Mouse (Mus musculus) liver, embryonic 14.5 days (tissue): ENCODE results near the gene Adgrb3. TPM values are rescaled to one million over a fixed set of nuclear protein-coding genes. Genes with fewer than 3 reads are reported as not detected.

Experiments
- ATAC-seq: fragments of 200-750 bp; cut with Nextera tagmentation; 2 replicates; pipeline ENCODE4 v1.8.0; 2017; ENCODE audit warnings: moderate number of reproducible peaks, mild to moderate bottlenecking, moderate library complexity; ENCODE audit not compliant: insufficient read depth
- DNase-seq, 3 experiments: peaks; one replicate each; pipeline ENCODE4 v3.0.0-alpha.2; 2012 to 2013; ENCODE audit warnings: low read depth in 3 of 3, low spot score in 3 of 3
- H3K27ac ChIP-seq: fragments of 300-500 bp; sonication (generic); 2 replicates; pipeline ENCODE4 v1.5.1; 2014; ENCODE audit warnings: moderate library complexity, mild to moderate bottlenecking, control low read depth, inconsistent platforms
- H3K27me3 ChIP-seq: fragments of 300-500 bp; sonication (generic); 2 replicates; pipeline ENCODE4 v1.6.1; 2014; ENCODE audit warnings: mild to moderate bottlenecking, low read length, moderate library complexity; ENCODE audit not compliant: control insufficient read depth, insufficient read depth
- H3K36me3 ChIP-seq: fragments of 300-500 bp; sonication (generic); replicated peaks from 2 replicates; pipeline ENCODE4 v1.6.1; 2014; ENCODE audit warnings: low read depth; ENCODE audit not compliant: control insufficient read depth, insufficient read depth
- H3K4me1 ChIP-seq, 2 experiments: fragments of 200-500 bp in 1 of 2; fragments of 300-500 bp in 1 of 2; sonication (generic) in 1 of 2; replicated peaks; 2 replicates each; pipeline ENCODE4 v1.6.1; 2012 to 2014; ENCODE audit warnings: antibody characterized with exemption in 1 of 2, inconsistent platforms in 1 of 2, low read length in 1 of 2; ENCODE audit not compliant: control insufficient read depth in 2 of 2, insufficient read depth in 2 of 2
- H3K4me2 ChIP-seq: fragments of 300-500 bp; sonication (generic); 2 replicates; pipeline ENCODE4 v1.6.1; 2014; ENCODE audit warnings: low read depth, mild to moderate bottlenecking, control low read depth, moderate library complexity
- H3K4me3 ChIP-seq, 2 experiments: fragments of 200-500 bp in 1 of 2; fragments of 300-500 bp in 1 of 2; sonication (generic) in 1 of 2; 2 replicates each; pipeline ENCODE4 v1.5.1; 2012 to 2014; ENCODE audit warnings: low read depth in 2 of 2, low read length in 2 of 2, mild to moderate bottlenecking in 2 of 2, control low read depth in 1 of 2, inconsistent platforms in 1 of 2, moderate library complexity in 1 of 2; ENCODE audit not compliant: insufficient read depth in 1 of 2
- H3K9ac ChIP-seq: fragments of 300-500 bp; sonication (generic); replicated peaks from 2 replicates; pipeline ENCODE4 v1.6.1; 2014; ENCODE audit warnings: mild to moderate bottlenecking, control low read depth, moderate library complexity
- H3K9me3 ChIP-seq: fragments of 300-500 bp; sonication (generic); 2 replicates; pipeline ENCODE4 v1.6.1; 2016; ENCODE audit warnings: low read length, mixed read lengths; ENCODE audit not compliant: control insufficient read depth
- CTCF ChIP-seq: IDR thresholded peaks from 2 replicates; pipeline ENCODE4 v1.5.1; 2016; ENCODE audit warnings: antibody characterized with exemption, low read depth, control low read depth
- EP300 ChIP-seq: IDR thresholded peaks from 2 replicates; pipeline ENCODE4 v1.6.1; 2016; ENCODE audit warnings: antibody characterized with exemption, low read depth
- WGBS: fragments of 180-500 bp; shearing (Covaris S2); extraction: QIAGEN DNeasy Blood & Tissue Kit; methylation state at CpG from one replicate; pipeline ENCODE4 v1.1.7; 2014; ENCODE audit not compliant: insufficient replicate concordance; 5-methylcytosine and 5-hydroxymethylcytosine counted together
- polyA plus RNA-seq, 2 experiments: library from polyadenylated mRNA; depleted of rRNA in 1 of 2; stranded (reverse) in 1 of 2; unstranded in 1 of 2; fragments of >200 nt; fragmentation: Nextera tagmentation in 1 of 2; extraction: Ambion mirVana in 1 of 2; gene quantifications; 2 replicates each; pipeline versions ENCODE4 v1.2.1 to v1.2.3; 2012 to 2014

The Adgrb3 gene
- polyA plus RNA-seq, 2 experiments: 0.02 to 0.03 TPM

DNA sequence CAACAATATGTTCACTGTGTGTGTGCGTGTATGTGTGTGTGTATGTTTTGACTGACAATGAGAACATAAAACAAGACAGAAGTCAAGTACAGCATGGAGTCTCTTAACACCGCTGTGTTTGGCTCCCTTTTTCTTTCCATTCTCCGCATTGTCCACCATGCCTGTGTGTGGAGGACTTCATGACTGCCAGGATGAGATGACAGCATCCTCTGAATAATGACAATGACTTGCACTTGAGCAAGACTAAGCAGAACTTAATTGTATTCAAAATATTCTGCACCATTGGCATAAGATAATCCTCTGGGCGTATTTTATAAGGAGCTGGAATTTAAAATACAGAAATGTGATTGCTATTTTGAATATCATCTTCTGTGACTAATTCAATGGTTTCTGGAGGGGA lies 326.0 kb downstream of the Adgrb3 start:
- no peak for ATAC-seq
- Histone ChIP-seq H3K9ac (no peak overlapping the region), H3K4me2 (no peak overlapping the region), H3K9me3 (no peaks in the 10 kb centered on the region), H3K4me3 (no peak overlapping the region), H3K36me3 (no peaks in the 10 kb centered on the region), H3K27me3 (no peaks in the 10 kb centered on the region), H3K4me1 (no peaks in the 10 kb centered on the region), H3K27ac (no peak overlapping the region)
- no peak for TF ChIP-seq CTCF
- no peak for TF ChIP-seq EP300
- 62% methylated on average over 4 of the region's 4 CpGs for WGBS
- DNase-seq: no peak

DNA sequence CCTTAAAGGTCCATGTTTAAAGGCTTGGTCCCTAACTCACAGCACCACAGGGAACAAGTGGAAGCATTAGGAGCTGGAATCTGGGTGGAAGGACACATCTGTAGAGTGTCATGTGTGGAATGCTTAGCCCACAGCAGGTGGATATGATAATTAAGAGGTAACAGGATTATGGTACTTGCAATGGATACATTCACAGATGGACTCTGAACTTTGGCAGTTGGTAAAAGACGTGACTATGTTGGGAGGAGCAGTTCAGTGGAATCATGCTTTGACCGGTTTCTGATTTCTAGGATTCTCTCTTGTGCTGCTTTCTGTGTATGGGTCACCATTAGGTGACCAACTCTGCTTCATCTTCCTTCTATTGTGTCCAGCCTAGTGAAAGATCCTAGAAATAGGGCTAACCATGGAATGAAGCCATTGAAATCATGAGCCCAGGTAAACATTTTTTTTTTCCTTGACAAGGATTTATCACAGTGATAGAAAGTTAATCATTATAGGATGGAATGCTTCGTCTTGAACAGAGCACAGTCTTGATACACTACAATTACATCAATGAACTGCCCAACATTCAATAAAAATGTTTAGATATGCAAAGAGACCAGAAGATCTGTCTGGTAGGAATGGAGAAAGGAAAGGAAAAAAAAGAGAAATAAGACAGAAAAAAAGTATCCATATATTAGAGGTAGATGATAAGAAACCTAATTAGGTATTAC lies 334.1 kb downstream of the Adgrb3 start:
- H3K4me2 ChIP-seq: no peak overlapping the region
- DNase-seq (no peak), ATAC-seq (no peak)
- no peak overlapping the region for H3K27ac ChIP-seq
- no peak for TF ChIP-seq CTCF
- TF ChIP-seq EP300: no peak
- H3K9ac ChIP-seq: no peak overlapping the region
- 43% methylated on average over 3 of the region's 3 CpGs for WGBS
- no peaks in the 10 kb centered on the region for H3K27me3 ChIP-seq
- H3K4me1 ChIP-seq: no peaks in the 10 kb centered on the region
- H3K9me3 ChIP-seq: no peaks in the 10 kb centered on the region
- H3K4me3 ChIP-seq: no peak overlapping the region
- H3K36me3 ChIP-seq: no peaks in the 10 kb centered on the region

DNA sequence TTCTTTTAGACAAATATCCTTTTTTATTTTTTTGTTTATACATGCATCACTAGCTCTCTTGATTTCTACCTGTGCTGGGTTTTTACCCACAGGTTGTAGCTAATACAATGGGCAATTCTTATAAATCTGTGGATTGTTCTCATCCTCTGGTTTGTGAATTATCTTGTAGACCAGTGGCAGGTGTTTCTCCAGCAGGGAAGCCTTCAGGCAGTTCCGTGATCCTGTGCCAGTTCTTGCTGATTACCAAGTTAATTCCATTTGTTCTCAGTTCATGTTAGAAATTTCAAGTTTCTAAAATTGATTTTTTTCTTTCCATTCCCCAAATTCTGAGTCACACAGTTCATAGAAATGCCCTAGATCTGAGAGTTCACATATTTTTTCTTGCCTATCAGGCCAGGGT lies 338.0 kb downstream of the Adgrb3 start:
- no peaks in the 10 kb centered on the region for H3K9me3 ChIP-seq
- ATAC-seq (no peak), DNase-seq (no peak)
- no peak overlapping the region for H3K9ac ChIP-seq
- no peak overlapping the region for H3K4me2 ChIP-seq
- H3K4me1 ChIP-seq: no peaks in the 10 kb centered on the region
- no peak for TF ChIP-seq EP300
- no peak for TF ChIP-seq CTCF
- H3K4me3 ChIP-seq: no peak overlapping the region
- no peaks in the 10 kb centered on the region for H3K27me3 ChIP-seq
- no peaks in the 10 kb centered on the region for H3K36me3 ChIP-seq
- WGBS: 38% methylated on average over 1 of the region's 1 CpGs
- no peak overlapping the region for H3K27ac ChIP-seq

DNA sequence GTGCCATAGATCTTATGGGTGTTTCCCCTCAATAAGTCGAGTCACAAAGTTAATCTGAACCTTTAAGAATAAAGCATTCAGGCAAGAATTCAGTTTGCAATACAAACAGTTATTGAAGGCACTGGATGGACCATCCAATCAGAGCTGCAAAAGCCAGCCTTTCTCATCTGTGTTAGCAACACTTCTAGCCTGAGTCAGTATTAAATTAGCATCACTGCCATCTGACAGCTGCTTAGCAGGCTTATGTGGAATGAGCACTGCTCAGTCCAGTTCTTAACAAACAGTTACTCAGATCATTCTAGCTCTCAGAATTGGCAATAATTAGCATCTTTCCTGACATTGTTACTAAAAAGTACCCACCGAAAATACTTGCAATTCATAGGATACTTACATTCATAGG lies 339.3 kb downstream of the Adgrb3 start:
- H3K36me3 ChIP-seq: no peaks in the 10 kb centered on the region
- no peaks in the 10 kb centered on the region for H3K27me3 ChIP-seq
- no peak overlapping the region for H3K4me2 ChIP-seq
- no peak overlapping the region for H3K9ac ChIP-seq
- H3K4me3 ChIP-seq: no peak overlapping the region
- no peak for DNase-seq
- no peak for ATAC-seq
- no peaks in the 10 kb centered on the region for H3K9me3 ChIP-seq
- TF ChIP-seq CTCF: no peak
- TF ChIP-seq EP300: no peak
- no peak overlapping the region for H3K27ac ChIP-seq
- 46% methylated on average over 2 of the region's 2 CpGs for WGBS
- H3K4me1 ChIP-seq: no peaks in the 10 kb centered on the region

DNA sequence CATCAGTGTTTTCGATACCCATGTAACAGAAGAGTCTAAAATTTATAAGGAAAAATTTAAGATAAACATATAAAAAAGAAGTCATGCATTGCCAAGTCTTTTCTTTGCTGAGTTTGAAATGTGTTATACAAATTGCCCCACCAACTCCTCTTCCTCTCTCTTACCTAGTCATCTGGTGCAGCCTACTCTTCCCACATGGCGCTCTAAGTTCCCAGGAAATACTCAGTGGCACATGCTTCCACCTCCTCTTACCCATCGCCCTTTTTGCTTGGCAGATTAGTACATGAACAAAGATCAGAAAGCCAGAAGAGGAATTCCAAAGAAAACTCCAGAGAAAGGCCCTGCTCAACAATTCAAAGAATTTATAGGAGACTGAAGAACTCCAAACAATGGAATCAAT lies 353.8 kb downstream of the Adgrb3 start:
- Histone ChIP-seq H3K4me2 (no peak overlapping the region), H3K27ac (no peak overlapping the region), H3K27me3 (no peaks in the 10 kb centered on the region), H3K4me3 (no peak overlapping the region), H3K4me1 (no peaks in the 10 kb centered on the region), H3K9me3 (no peaks in the 10 kb centered on the region), H3K9ac (no peak overlapping the region), H3K36me3 (no peaks in the 10 kb centered on the region)
- ATAC-seq (no peak), DNase-seq (no peak)
- 62% methylated on average over 3 of the region's 3 CpGs for WGBS
- TF ChIP-seq CTCF (no peak), EP300 (no peak)
